Mouse (Mus musculus) hindbrain, postnatal 0 days (tissue): ENCODE measurements around the gene Ankrd63. TPM values are rescaled to one million over a fixed set of nuclear protein-coding genes. Genes with fewer than 3 reads are reported as not detected.

ENCODE experiments used
- ATAC-seq: fragments of 200-750 bp; cut with Nextera tagmentation; 2 replicates; pipeline ENCODE4 v1.8.0; 2017; ENCODE audit warnings: mild to moderate bottlenecking, moderate TSS enrichment, moderate library complexity
- DNase-seq: peaks from one replicate; pipeline ENCODE4 v3.0.0-alpha.2; 2015; ENCODE audit warnings: low spot score
- H3K27ac ChIP-seq: fragments of 300-500 bp; sonication (generic); 2 replicates; pipeline ENCODE4 v1.5.1; 2014; ENCODE audit warnings: mild to moderate bottlenecking
- H3K27me3 ChIP-seq: fragments of 300-500 bp; sonication (generic); 2 replicates; pipeline ENCODE4 v1.6.1; 2014; ENCODE audit warnings: low read length, mixed read lengths; ENCODE audit not compliant: insufficient read depth
- H3K36me3 ChIP-seq: fragments of 300-500 bp; sonication (generic); 2 replicates; pipeline ENCODE4 v1.6.1; 2014; ENCODE audit warnings: low read length, mixed read lengths; ENCODE audit not compliant: insufficient read depth
- H3K4me1 ChIP-seq: fragments of 300-500 bp; sonication (generic); 2 replicates; pipeline ENCODE4 v1.6.1; 2014; ENCODE audit warnings: antibody characterized with exemption, low read length, mixed read lengths; ENCODE audit not compliant: insufficient read depth
- H3K4me2 ChIP-seq: fragments of 300-500 bp; sonication (generic); 2 replicates; pipeline ENCODE4 v1.6.1; 2014; ENCODE audit warnings: low read depth, mild to moderate bottlenecking, low read length, moderate library complexity, mixed read lengths
- H3K4me3 ChIP-seq: fragments of 300-500 bp; sonication (generic); 2 replicates; pipeline ENCODE4 v1.5.1; 2014; ENCODE audit warnings: low read length
- H3K9ac ChIP-seq: fragments of 300-500 bp; sonication (generic); replicated peaks from 2 replicates; pipeline ENCODE4 v1.6.1; 2014; ENCODE audit warnings: mild to moderate bottlenecking, low read length, moderate library complexity, mixed read lengths
- H3K9me3 ChIP-seq: fragments of 300-500 bp; sonication (generic); 2 replicates; pipeline ENCODE4 v1.6.1; 2016; ENCODE audit warnings: low read length, mixed read lengths
- CTCF ChIP-seq: IDR thresholded peaks from 2 replicates; pipeline ENCODE4 v1.5.1; 2016; ENCODE audit warnings: antibody characterized with exemption, control low read depth, low read depth
- WGBS: fragments of 180-500 bp; shearing (Covaris S2); extraction: QIAGEN DNeasy Blood & Tissue Kit; methylation state at CpG from one replicate; pipeline ENCODE4 v1.1.7; 2014; 5-methylcytosine and 5-hydroxymethylcytosine counted together
- polyA plus RNA-seq: library from polyadenylated mRNA; unstranded; fragments of >200 nt; fragmentation: Nextera tagmentation; extraction: Ambion mirVana; gene quantifications from 2 replicates; pipeline ENCODE4 v1.2.1, GENCODE M21; 2015
- total RNA-seq: library from RNA; depleted of rRNA; stranded (reverse); fragments of >200 nt; gene quantifications from 2 replicates; pipeline ENCODE4 v1.2.3, GENCODE M21; 2014; rRNA removed

Ankrd63 gene
- total RNA-seq (0.18 TPM in 1 of 2 replicates, not detected in the other), polyA plus RNA-seq (0.08 TPM in 1 of 2 replicates, not detected in the other)

DNA sequence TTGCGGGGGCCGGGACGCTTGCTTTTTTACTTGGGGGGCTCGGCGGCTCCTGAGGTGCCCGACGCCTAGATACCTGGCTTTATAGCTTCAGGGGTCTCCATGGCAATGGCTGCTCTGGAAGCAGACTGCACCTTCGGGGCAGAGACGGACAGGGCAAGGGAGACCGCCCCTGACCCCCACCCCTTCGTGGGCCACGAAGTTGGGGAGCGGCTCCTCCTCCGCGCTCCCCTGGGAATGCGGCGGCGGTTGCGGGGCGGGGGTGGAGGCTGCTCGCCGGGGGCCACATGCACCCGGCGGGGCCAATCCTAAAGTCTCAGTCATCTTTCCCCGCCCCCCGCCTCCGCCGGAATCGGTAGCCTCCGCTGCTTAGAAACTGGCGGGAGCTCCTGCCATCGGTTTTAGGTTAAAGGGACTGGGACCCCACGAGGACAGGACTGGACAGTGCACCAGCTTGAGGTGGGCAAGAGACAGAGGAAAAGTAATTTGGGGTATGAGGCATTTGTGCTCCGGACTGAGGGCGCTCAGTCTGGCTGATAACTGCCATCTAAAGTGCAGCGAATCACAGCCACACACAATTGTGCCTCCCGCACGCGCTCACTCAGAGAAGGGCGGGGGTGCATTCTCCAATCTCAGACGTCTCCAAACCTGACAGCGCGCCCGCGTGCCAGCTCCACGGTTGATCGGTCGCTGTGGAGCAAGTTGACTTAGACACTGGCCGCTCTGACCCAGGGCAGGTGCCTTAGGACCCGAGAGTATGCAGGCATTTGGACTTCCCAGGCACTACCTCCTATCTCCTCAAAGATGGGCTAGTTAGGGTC, at the start of gene Ankrd63:
TSS of gene Ankrd63 (minus strand) at position 51 of the 818 bp plus-strand sequence.
- Histone ChIP-seq H3K36me3 (no peaks in the 10 kb centered on the region), H3K9me3 (no peaks in the 10 kb centered on the region), H3K27me3 (peaks cover 79% of the 10 kb centered on the region), H3K4me3 (peak within 1 kb of the TSS; percentile 38), H3K4me1 (peaks cover 23% of the 10 kb centered on the region), H3K27ac (no peak within 1 kb of the TSS), H3K4me2 (peak within 1 kb of the TSS; percentile 60), H3K9ac (peak within 1 kb of the TSS; percentile 5; the same call in 1 of the 2 replicates)
- ATAC-seq (no peak), DNase-seq (no peak)
- TF ChIP-seq CTCF = no peak
- WGBS = 1% methylated on average over 50 of the region's 50 CpGs

DNA sequence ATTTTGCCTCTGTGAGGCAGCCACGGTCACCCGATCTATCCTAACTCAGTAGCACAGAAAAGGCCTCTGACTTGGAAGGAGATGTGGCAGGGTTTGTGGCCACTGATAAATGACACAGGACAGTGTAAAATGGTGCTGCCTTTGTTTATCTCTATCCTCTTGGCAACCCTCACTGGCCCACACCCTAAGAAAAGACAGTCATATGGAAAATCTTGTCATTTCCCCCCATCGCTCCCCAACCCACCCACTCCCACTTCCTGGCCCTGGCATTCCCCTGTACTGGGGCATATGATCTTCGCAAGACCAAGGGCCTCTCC, 49.0 kb upstream of the Ankrd63 start:
- peaks cover 7% of the 10 kb centered on the region; the same call in 1 of the 2 replicates for H3K4me1 ChIP-seq

DNA sequence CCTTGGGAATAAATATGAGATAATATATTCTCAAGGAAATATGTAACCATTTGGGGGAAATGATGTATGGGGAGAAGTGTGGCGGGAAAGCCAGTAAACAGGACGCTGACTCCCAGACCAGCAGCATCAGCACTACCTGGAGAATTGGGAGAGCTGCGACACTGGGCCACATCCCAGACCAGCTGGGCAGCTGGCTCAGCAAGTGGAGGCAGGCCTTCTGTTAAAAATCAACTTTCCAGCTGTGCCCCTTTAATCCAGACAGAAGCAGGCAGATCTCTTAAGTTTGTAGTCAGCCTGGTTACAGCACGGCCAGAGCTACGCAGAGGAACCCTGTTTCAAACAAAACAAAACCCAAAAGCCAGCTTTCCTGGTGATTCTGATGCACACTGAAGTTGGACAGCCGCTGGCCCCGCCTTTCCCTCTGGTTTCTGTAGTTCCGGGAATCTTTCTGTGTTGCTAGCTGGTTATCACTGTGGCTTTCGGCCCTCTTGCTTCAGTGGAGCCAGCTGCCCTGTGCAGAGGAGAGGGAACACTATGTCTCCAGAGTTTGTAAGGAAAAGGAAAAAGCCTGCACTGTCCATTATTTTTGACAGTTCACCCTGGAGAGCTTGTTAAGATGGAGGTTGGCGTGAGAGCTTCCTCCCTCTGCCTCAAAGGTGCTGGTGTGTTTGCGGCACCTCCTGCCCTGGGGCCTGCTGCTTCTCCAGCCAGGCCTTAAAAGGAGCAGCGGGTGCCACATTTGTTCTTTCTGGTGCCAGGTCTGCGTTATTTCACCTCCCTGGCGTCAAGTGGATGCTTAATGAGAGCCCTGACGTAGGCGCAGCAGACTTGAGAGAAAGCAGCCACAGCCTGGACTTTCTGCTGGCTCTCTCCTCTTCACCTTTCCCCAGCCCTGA, 48.4 kb upstream of the Ankrd63 start:
- Histone ChIP-seq H3K9ac (no peak overlapping the region), H3K4me2 (no peak overlapping the region), H3K27ac (no peak overlapping the region), H3K4me3 (no peak overlapping the region), H3K27me3 (no peaks in the 10 kb centered on the region), H3K36me3 (no peaks in the 10 kb centered on the region), H3K9me3 (no peaks in the 10 kb centered on the region), H3K4me1 (peaks cover 13% of the 10 kb centered on the region)
- ATAC-seq (no peak), DNase-seq (no peak)
- no peak for TF ChIP-seq CTCF
- 56% methylated on average over 16 of the region's 16 CpGs for WGBS

More for the DNA sequence above, 49.0 kb upstream of the Ankrd63 start:
- Histone ChIP-seq H3K4me2 (no peak overlapping the region), H3K9me3 (no peaks in the 10 kb centered on the region), H3K27me3 (no peaks in the 10 kb centered on the region), H3K4me3 (no peak overlapping the region), H3K36me3 (no peaks in the 10 kb centered on the region), H3K9ac (no peak overlapping the region), H3K27ac (no peak overlapping the region)
- ATAC-seq (no peak), DNase-seq (no peak)
- no peak for TF ChIP-seq CTCF
- WGBS = 71% methylated on average over 4 of the region's 4 CpGs

DNA sequence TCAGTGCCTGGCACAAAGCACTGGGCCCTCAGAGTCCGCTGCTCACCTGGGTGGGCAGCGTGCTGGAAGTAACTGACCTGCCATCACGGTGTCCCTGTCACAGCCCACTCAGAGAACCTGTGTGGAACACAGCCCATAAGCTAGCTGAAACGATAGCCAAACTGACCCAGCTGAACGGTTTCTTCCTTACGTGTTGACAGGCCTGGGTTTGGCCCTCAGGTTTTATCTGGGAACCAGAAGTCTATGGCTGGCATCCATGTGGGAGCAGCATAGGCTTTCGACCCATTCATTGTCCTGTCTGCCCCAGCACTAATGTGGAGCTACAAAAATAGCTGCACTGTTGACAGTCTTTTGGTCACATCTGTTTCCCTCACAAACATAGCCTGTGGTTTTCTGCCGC, 46.7 kb upstream of the Ankrd63 start:
- Histone ChIP-seq H3K9ac (no peak overlapping the region), H3K4me1 (peaks cover 17% of the 10 kb centered on the region), H3K9me3 (no peaks in the 10 kb centered on the region), H3K36me3 (no peaks in the 10 kb centered on the region), H3K27me3 (no peaks in the 10 kb centered on the region), H3K27ac (no peak overlapping the region), H3K4me3 (no peak overlapping the region), H3K4me2 (no peak overlapping the region)
- ATAC-seq (no peak), DNase-seq (no peak)
- no peak for TF ChIP-seq CTCF
- 54% methylated on average over 8 of the region's 8 CpGs for WGBS

DNA sequence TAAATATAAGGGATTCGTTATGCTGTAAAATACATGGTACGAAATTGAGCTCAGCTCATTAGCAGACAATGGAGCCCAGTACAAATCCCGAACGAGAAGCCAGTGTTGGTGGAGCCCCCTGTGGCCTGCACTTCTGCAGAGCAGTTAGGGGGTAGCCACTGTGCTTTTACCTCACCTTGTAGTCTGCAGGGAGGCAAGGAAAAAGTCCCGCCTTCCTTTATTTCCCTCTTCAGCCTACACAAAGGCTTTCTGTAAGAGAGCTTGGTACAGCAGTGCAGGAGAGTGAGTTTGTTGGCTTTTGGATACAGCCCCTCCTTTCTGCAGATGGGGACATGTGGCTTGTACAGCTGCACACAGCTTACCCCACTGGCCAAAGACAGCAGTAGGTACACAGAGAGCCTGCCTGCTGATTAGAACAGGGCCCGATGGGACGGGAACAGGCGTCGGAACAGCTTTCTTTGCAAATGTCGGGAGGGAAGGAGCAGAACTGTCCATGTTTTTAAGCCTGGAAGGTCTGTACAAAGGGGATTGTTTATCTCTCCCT, 45.6 kb upstream of the Ankrd63 start:
- 19% methylated on average over 10 of the region's 10 CpGs for WGBS
- Histone ChIP-seq H3K4me3 (no peak overlapping the region), H3K27ac (no peak overlapping the region), H3K36me3 (no peaks in the 10 kb centered on the region), H3K4me1 (peaks cover 20% of the 10 kb centered on the region), H3K9ac (no peak overlapping the region), H3K27me3 (no peaks in the 10 kb centered on the region), H3K9me3 (no peaks in the 10 kb centered on the region), H3K4me2 (0 out of 2 replicates have a peak overlapping the region, but pooled peaks have one; percentile 2)
- ATAC-seq (no peak), DNase-seq (no peak)
- TF ChIP-seq CTCF = no peak

DNA sequence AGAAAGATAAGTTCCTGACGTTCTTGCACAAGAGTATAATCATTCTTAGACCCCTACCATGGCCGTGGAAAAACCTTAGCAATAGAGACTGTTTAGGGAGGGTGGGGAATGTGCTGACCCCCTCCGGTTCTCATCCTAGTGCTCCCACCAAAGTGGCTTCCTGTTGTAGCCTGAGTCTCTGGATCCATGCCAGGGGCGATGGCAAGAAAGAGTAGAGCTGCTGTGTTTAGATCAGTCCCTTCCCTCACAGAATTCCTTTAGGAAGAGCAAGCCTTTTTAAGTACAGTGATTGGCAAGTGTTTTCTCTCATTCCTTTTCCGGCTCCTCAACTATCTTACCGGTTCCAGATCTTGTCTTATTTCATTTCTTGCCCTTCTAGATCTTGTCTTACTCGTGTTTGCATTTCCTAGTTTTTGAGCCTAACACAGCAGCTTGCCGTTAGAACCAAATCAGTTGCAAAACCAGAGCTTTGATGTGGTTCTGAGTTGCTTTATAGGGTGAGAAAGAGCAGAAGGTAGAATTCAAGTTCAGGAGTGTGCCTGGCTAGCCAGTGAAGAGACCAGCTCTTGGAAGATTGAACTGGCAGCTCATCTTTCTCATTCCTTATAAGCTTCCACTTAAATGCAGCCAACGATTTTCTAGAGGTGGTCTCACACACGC, 43.7 kb upstream of the Ankrd63 start:
- no peak for TF ChIP-seq CTCF
- no peaks in the 10 kb centered on the region for H3K9me3 ChIP-seq
- DNase-seq = peak; percentile 57
- no peak overlapping the region for H3K27ac ChIP-seq
- H3K9ac ChIP-seq = peak overlapping the region; percentile 73; the same call in 1 of the 2 replicates
- 28% methylated on average over 10 of the region's 10 CpGs for WGBS
- peaks cover 19% of the 10 kb centered on the region for H3K4me1 ChIP-seq
- peak overlapping the region; percentile 77 for H3K4me3 ChIP-seq
- peak overlapping the region; percentile 91 for H3K4me2 ChIP-seq
- no peaks in the 10 kb centered on the region for H3K36me3 ChIP-seq
- no peak for ATAC-seq
- H3K27me3 ChIP-seq = no peaks in the 10 kb centered on the region
